Mouse (Mus musculus): ENCODE results near the gene Ints3.
"Not testable (repeated sequence)": the region's sequence is repeated elsewhere in the genome, so short reads cannot be mapped to it uniquely, and the experiment has no call there.

Ints3 gene

DNA sequence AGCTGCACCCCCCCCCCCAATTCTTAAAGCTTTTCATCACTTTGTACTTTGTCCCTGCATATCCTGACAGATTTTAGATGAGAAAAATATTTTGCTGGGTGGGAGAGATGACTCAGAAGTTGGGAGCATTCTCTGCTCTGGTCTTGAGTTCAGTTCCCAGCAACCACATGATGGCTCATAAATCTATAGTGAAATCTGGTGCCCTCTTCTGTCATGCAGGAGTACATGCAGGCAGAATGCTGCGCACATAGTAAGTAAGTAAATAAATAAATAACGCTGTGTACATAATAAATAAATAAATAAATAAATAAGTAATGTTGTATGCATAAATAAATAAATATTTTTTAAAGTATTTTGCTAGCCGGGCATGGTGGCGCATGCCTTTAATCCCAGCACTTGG, 85.6 kb downstream of the Ints3 start:
- DNase-seq (ENCODE audit: low spot score) = no peak

GRCm38 (mm10) chr3:90342853-90343252, 90.6 kb downstream of the Ints3 start:
- DNase-seq (ENCODE audit: low spot score) = not testable (repeated sequence)
